Mouse (Mus musculus): ENCODE results near the gene Pabpn1. TPM values are rescaled to one million over a fixed set of nuclear protein-coding genes. Genes with fewer than 3 reads are reported as not detected.

The Pabpn1 gene
- polyA plus RNA-seq, 1 experiment from 2014 or later: 165 TPM

DNA sequence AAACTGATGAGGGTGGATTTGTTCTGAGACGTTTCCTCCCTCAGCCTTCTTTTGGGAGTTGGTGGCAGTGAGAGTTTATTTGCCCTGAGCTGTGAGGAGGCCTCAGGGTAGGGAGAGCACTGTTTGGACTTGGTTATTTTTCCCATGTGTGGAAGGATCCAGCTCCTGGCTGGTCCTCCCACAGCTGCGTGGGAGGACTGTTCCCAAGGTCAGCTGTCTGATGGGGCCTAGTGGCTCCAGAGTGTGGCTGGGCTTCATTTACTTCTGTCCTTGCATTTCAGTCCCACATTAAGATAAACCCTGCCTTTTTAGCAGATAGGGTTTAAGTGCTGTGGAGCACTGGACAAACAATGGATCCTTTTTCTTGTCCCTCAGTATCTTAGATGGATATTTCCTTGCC lies 5.1 kb downstream of the Pabpn1 start:
- no peak for ATAC-seq (ENCODE audit: low FRiP score)
- H3K36me3 ChIP-seq: peaks cover 30% of the 10 kb centered on the region
- H3K4me2 ChIP-seq: no peak overlapping the region
- peak overlapping the region; percentile 24; the same call in 1 of the 2 replicates for H3K27ac ChIP-seq
- peak overlapping the region; percentile 21; the same call in 1 of the 2 replicates for H3K9ac ChIP-seq
- 66% methylated on average over 2 of the region's 2 CpGs for WGBS
- no peaks in the 10 kb centered on the region for H3K27me3 ChIP-seq
- peaks cover 29% of the 10 kb centered on the region for H3K4me1 ChIP-seq (replicated peaks)
- no peak overlapping the region for H3K4me3 ChIP-seq
- H3K9me3 ChIP-seq: no peaks in the 10 kb centered on the region

DNA sequence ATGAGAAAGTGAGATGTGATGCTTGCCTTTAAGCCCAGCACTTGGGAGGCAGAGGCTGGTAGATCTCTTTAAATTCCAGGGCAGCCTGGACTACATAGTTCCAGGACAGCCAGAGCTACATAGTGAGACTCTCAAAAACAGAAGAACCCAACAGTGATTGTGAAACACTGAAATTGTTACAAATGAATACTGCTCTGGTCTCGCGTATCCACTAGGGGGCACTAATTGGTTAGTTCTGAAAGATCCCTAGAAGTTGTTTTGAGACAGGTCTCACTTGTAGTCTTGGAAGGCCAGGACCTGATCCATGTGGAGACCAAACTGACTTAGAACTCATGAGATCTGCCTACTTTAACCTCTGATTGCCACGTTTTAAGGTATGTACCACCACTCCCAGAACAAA lies 8.1 kb downstream of the Pabpn1 start:
- H3K27ac ChIP-seq: peak overlapping the region; percentile 26; the same call in 1 of the 2 replicates
- no peaks in the 10 kb centered on the region for H3K27me3 ChIP-seq
- H3K4me1 ChIP-seq (replicated peaks): peaks cover 22% of the 10 kb centered on the region
- H3K4me3 ChIP-seq: no peak overlapping the region
- no peak overlapping the region for H3K9ac ChIP-seq
- peaks cover 49% of the 10 kb centered on the region for H3K36me3 ChIP-seq
- under 1% methylated on average over 3 of the region's 3 CpGs for WGBS
- no peak overlapping the region for H3K4me2 ChIP-seq
- no peaks in the 10 kb centered on the region for H3K9me3 ChIP-seq
- peak; percentile 69 for ATAC-seq (ENCODE audit: low FRiP score)

DNA sequence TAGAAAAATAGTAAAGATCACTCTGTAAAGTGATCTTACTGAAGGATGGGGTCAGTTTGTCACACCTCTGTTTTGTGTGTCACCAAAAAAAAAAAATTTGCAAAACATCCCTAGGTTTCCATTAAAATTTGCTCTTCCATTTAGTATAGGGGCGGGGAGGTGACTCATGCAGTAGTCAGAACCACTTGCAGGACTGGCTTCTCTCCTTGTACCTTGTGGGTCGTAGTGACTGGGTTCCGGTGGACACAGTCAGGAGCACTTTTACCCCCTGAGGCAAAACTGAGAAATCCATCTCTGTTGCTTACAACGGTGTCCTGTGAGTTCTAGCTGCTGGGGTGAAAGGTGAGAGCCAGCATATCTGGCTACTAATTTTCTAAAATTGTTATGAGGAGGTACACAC lies 11.3 kb downstream of the Pabpn1 start:
- WGBS: 96% methylated on average over 4 of the region's 4 CpGs
- Histone ChIP-seq H3K4me1 (replicated peaks) (peaks cover 13% of the 10 kb centered on the region), H3K9ac (no peak overlapping the region), H3K27me3 (no peaks in the 10 kb centered on the region), H3K36me3 (peaks cover 50% of the 10 kb centered on the region), H3K4me3 (no peak overlapping the region), H3K27ac (no peak overlapping the region), H3K9me3 (no peaks in the 10 kb centered on the region), H3K4me2 (no peak overlapping the region)
- no peak for ATAC-seq (ENCODE audit: low FRiP score)

DNA sequence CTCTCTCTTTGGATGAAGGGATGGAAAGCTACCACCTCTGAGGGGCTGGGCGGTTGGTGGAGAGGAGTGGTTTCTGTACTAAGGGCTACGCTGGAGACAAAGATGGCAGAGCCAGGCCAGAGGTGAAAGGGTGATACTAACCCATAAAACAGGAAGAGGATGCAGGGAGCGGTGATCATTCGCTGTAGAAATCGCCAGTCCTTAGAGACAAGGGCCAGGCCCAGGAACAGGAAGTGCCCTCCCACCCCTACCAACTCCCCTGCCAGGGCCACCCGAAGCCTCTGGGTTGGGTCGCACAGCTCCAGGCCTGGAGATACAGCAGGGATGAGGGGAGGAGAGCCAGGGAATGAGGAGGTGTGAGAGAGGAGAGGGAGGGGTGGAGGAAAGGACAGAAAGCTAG lies 16.4 kb downstream of the Pabpn1 start:
- H3K27ac ChIP-seq: no peak overlapping the region
- H3K4me2 ChIP-seq: no peak overlapping the region
- H3K4me3 ChIP-seq: no peak overlapping the region
- H3K9me3 ChIP-seq: no peaks in the 10 kb centered on the region
- ATAC-seq (ENCODE audit: low FRiP score): no peak
- H3K4me1 ChIP-seq (replicated peaks): peaks cover 54% of the 10 kb centered on the region
- H3K36me3 ChIP-seq: peaks cover 65% of the 10 kb centered on the region
- no peaks in the 10 kb centered on the region for H3K27me3 ChIP-seq
- H3K9ac ChIP-seq: peak overlapping the region; percentile 49
- 92% methylated on average over 7 of the region's 7 CpGs for WGBS

DNA sequence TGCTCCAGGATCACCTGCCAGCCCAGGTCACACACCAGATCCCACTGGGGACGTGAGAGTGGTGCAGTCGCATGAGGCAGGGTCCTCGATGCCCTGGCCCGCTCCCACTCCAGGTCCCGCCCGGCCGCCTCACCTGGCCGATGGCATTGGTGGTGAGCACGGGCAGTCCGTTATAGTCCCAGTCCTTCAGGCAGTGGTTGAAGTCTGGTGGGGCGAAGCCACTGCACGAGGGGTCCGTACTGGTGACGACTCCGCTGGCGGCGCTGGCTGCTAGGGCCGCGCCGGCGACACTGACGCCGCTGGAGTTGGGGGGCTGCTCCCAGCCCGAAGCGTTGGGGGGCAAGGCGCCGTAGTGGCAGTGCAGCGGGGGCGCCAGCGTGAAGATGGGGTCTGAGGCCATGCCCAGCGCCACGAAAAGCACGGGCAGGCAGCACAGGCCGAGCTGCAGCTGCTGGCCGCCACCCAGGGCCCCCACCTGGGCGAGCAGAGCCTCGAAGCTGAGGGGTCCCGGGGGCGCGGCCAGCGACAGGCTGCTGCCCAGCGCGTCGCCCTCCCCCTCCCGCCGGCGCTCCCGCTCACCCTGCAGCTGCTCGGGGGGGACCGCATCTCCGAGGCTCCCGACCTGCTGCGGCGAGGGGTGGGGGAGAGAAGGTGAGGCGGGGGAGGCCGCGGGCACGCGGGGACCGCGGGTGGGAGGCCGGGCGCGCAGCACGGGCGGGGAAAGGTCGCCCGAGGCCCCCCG lies 20.0 kb downstream of the Pabpn1 start:
- WGBS: 4% methylated on average over 41 of the region's 69 CpGs
- peaks cover 54% of the 10 kb centered on the region for H3K4me1 ChIP-seq (replicated peaks)
- peak; percentile 79 for ATAC-seq (ENCODE audit: low FRiP score)

DNA sequence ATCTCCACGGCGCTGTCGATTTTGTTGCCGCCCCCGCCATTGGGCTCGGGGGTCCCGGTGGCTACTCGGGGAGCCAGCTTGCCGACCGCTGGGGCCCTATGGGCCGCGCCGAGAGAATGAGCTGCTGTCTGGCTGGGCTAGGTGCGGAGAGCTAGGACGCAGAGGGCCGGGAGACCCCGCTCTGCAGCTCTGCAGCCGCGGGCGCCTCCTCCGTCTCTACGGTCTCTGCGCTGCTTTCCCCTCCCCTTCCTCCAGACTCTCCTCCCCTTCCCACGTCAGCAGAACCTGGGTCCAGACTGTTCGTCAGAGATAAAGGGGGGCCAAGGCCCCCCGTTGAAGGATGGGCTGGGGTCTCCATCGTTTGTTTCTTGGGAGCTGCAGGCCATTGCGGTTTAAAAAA lies 20.6 kb downstream of the Pabpn1 start, which contains the start of gene Slc22a17:
Gene Slc22a17, minus strand, starts transcription at position 247 of the 400 bp plus-strand sequence.
- Histone ChIP-seq H3K9ac (peak within 1 kb of the TSS; percentile 99), H3K27me3 (no peaks in the 10 kb centered on the region), H3K4me1 (replicated peaks) (peaks cover 52% of the 10 kb centered on the region), H3K27ac (peak within 1 kb of the TSS; percentile 95), H3K4me3 (peak within 1 kb of the TSS; percentile 97), H3K36me3 (peaks cover 45% of the 10 kb centered on the region), H3K9me3 (no peaks in the 10 kb centered on the region), H3K4me2 (peak within 1 kb of the TSS; percentile 97)
- WGBS: under 1% methylated on average over 25 of the region's 28 CpGs
- ATAC-seq (ENCODE audit: low FRiP score): peak; percentile 95

More for the DNA sequence above, 20.0 kb downstream of the Pabpn1 start:
- H3K27ac ChIP-seq: peak overlapping the region; percentile 95
- peak overlapping the region; percentile 97 for H3K4me2 ChIP-seq
- H3K36me3 ChIP-seq: peaks cover 49% of the 10 kb centered on the region
- H3K27me3 ChIP-seq: no peaks in the 10 kb centered on the region
- peak overlapping the region; percentile 97 for H3K4me3 ChIP-seq
- H3K9me3 ChIP-seq: no peaks in the 10 kb centered on the region
- peak overlapping the region; percentile 99 for H3K9ac ChIP-seq

DNA sequence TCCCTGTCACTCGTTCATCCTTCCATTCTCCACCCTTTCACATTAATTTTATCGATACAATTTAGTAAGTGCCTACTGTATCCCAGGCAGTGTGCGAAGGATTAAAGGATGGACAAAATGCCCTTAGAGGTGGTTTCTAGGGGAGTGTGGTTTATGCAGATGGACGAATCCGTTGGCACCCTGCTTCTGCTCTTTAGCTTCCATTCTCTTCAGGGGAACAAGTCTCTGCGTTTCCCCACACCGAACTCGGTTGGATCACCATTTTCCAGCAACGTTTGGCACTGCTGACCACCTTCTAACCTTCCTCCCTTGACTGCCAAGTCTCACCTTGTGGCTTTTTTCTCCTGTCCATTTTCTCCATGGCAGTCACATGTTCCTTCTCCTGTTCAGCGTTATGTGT lies 21.0 kb downstream of the Pabpn1 start:
- peaks cover 43% of the 10 kb centered on the region for H3K36me3 ChIP-seq
- peak overlapping the region; percentile 99 for H3K9ac ChIP-seq
- peak overlapping the region; percentile 95 for H3K27ac ChIP-seq
- H3K4me1 ChIP-seq (replicated peaks): peaks cover 47% of the 10 kb centered on the region
- H3K9me3 ChIP-seq: no peaks in the 10 kb centered on the region
- 21% methylated on average over 10 of the region's 10 CpGs for WGBS
- H3K4me3 ChIP-seq: peak overlapping the region; percentile 97
- peak overlapping the region; percentile 97 for H3K4me2 ChIP-seq
- H3K27me3 ChIP-seq: no peaks in the 10 kb centered on the region
- peak; percentile 30; the same call in 1 of the 2 replicates for ATAC-seq (ENCODE audit: low FRiP score)

DNA sequence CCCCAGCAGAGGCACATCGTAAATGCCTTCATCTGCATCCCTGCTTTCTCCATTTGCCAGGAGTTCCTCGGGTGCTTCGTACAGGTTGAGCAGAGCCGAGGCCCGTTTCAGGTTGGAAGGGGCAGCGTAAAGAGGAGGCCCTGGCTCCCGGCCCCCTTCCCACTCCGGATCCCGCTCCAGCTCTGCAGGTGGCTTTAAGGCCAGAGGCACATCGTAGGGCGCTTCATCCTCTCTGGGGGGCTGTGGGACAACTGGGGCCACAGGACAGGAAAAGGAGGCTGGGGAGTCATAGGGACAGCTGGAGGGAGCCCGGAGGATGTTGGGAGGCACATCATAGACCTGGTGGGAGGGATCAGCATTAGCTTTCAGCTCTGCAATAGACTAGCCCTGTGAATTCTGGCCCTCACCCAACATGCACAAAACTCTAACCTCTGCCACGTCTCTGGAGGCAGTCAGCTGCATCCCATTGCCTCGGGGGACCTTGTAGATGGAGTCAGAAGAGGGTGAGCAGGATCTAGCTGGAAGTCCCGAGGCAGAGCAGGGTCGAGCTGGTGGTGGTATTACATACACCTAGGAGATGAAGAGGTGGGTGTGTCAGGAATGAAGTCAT lies 27.9 kb downstream of the Pabpn1 start:
- Histone ChIP-seq H3K4me1 (replicated peaks) (peaks cover 11% of the 10 kb centered on the region), H3K4me2 (no peak overlapping the region), H3K9ac (no peak overlapping the region), H3K36me3 (peaks cover 52% of the 10 kb centered on the region), H3K27ac (no peak overlapping the region), H3K27me3 (no peaks in the 10 kb centered on the region), H3K9me3 (peaks cover 11% of the 10 kb centered on the region), H3K4me3 (no peak overlapping the region)
- ATAC-seq (ENCODE audit: low FRiP score): no peak
- WGBS: 96% methylated on average over 16 of the region's 16 CpGs

DNA sequence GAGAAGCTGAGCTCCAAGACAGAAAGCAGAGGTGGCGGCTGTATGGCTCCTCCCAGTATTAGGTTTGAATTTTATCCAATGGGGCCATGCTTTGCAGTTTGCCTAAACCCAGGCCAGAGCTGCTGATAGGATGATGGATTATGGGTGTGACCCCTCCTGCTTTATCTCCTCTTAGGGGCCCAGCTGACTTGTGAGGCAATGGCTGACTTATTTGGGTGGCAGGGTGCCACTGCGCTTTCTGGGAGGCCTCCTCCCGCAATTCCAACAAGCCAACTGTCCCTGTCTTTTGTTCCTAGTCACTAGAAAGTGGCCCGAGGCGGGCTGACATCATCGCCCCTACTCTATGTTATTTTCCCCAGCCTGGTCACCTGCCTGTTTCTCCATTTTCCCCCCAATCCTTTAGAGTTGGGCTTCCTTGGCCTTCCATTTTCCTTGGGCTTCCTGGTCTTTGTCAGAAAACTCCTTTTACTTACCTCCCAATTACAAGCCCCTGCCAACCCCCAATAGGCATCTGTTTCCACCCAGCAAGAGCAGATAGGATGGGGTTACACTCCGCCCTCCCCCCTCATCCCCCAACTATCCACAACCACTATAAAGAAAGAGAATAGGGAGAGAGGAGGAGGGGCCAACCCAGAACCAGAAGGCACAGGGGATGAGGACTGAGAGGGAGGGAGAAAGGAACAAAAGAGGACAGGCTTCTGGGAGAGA lies 32.5 kb downstream of the Pabpn1 start:
- H3K27me3 ChIP-seq: peaks cover 7% of the 10 kb centered on the region; the same call in 1 of the 2 replicates
- peaks cover 11% of the 10 kb centered on the region for H3K9me3 ChIP-seq
- H3K4me2 ChIP-seq: peak overlapping the region; percentile 94
- H3K36me3 ChIP-seq: peaks cover 24% of the 10 kb centered on the region
- peak overlapping the region; percentile 90 for H3K27ac ChIP-seq
- H3K9ac ChIP-seq: peak overlapping the region; percentile 87
- WGBS: 14% methylated on average over 7 of the region's 7 CpGs
- H3K4me3 ChIP-seq: peak overlapping the region; percentile 58
- peaks cover 37% of the 10 kb centered on the region for H3K4me1 ChIP-seq (replicated peaks)
- ATAC-seq (ENCODE audit: low FRiP score): no peak; the same call in 1 of the 2 replicates

DNA sequence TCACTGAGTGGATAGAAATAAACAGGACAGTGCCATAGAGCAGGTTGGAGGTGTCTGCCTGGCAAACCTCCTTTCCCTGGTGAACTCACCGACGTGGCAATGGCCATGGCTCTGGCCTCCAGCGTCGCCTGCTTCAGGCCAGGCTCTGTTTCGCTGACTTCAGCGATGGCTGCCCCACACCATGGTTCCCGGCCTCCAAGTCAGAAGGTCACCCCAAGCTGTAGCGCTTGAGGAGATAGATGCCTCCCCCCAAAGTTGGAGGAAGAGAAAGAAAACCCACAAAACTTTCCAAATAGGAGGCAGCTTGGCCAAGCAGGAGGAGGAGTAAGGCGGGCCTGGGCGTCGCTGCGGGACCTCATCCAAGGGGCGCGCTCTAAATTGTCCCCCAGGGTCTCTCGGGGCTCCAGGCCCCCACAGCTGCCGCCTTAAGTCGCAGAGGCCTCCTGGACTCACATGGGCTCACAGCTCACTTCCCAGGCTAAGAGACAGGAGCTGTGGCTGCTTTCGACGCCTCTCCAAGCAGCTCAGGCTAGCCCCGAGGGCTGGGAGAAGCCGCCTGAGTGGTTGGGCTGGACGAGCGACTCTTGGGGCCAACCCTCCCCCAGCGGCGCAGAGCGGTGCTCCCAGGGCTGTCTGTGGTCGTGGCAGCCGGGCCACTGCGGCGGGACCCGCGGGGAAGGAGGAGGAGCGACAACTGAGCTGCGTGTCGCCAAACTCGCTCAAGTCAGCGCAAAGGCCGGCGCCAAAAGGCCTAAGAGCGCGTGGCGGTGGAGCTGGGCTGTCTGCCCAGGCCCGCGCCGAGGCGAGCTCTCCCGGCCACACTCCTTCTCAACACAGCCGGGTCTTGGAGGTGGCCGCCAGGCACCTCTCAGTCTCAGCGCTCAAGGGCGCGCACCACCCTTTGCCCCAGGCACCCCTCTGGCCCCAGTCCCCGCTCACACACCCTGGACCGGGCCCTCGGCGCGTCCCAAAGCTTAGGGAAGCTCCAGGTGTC lies 33.3 kb downstream of the Pabpn1 start, which contains the start of gene Efs:
Gene Efs, minus strand, starts transcription at position 778 of the 994 bp plus-strand sequence.
- Histone ChIP-seq H3K27me3 (peaks cover 7% of the 10 kb centered on the region; the same call in 1 of the 2 replicates), H3K4me1 (replicated peaks) (peaks cover 43% of the 10 kb centered on the region), H3K9me3 (peaks cover 10% of the 10 kb centered on the region), H3K36me3 (peaks cover 16% of the 10 kb centered on the region), H3K9ac (peak within 1 kb of the TSS; percentile 87), H3K27ac (peak within 1 kb of the TSS; percentile 90), H3K4me3 (peak within 1 kb of the TSS; percentile 58), H3K4me2 (peak within 1 kb of the TSS; percentile 94)
- 1% methylated on average over 51 of the region's 57 CpGs for WGBS
- ATAC-seq (ENCODE audit: low FRiP score): peak; percentile 76
